Mouse (Mus musculus) liver, embryonic 14.5 days (tissue): ENCODE results near the gene Pcbp2. TPM values are rescaled to one million over a fixed set of nuclear protein-coding genes. Genes with fewer than 3 reads are reported as not detected.
A peak's percentile ranks its signal among the peaks of the same experiment; 100 is the strongest.

Source experiments
- ATAC-seq: fragments of 200-750 bp; cut with Nextera tagmentation; 2 replicates; pipeline ENCODE4 v1.8.0; 2017; ENCODE audit warnings: moderate number of reproducible peaks, mild to moderate bottlenecking, moderate library complexity; ENCODE audit not compliant: insufficient read depth
- DNase-seq, 3 experiments: peaks; one replicate each; pipeline ENCODE4 v3.0.0-alpha.2; 2012 to 2013; ENCODE audit warnings: low read depth in 3 of 3, low spot score in 3 of 3
- H3K27ac ChIP-seq: fragments of 300-500 bp; sonication (generic); 2 replicates; pipeline ENCODE4 v1.5.1; 2014; ENCODE audit warnings: moderate library complexity, mild to moderate bottlenecking, control low read depth, inconsistent platforms
- H3K27me3 ChIP-seq: fragments of 300-500 bp; sonication (generic); 2 replicates; pipeline ENCODE4 v1.6.1; 2014; ENCODE audit warnings: mild to moderate bottlenecking, low read length, moderate library complexity; ENCODE audit not compliant: control insufficient read depth, insufficient read depth
- H3K36me3 ChIP-seq: fragments of 300-500 bp; sonication (generic); replicated peaks from 2 replicates; pipeline ENCODE4 v1.6.1; 2014; ENCODE audit warnings: low read depth; ENCODE audit not compliant: control insufficient read depth, insufficient read depth
- H3K4me1 ChIP-seq, 2 experiments: fragments of 200-500 bp in 1 of 2; fragments of 300-500 bp in 1 of 2; sonication (generic) in 1 of 2; replicated peaks; 2 replicates each; pipeline ENCODE4 v1.6.1; 2012 to 2014; ENCODE audit warnings: antibody characterized with exemption in 1 of 2, inconsistent platforms in 1 of 2, low read length in 1 of 2; ENCODE audit not compliant: control insufficient read depth in 2 of 2, insufficient read depth in 2 of 2
- H3K4me2 ChIP-seq: fragments of 300-500 bp; sonication (generic); 2 replicates; pipeline ENCODE4 v1.6.1; 2014; ENCODE audit warnings: low read depth, mild to moderate bottlenecking, control low read depth, moderate library complexity
- H3K4me3 ChIP-seq, 2 experiments: fragments of 200-500 bp in 1 of 2; fragments of 300-500 bp in 1 of 2; sonication (generic) in 1 of 2; 2 replicates each; pipeline ENCODE4 v1.5.1; 2012 to 2014; ENCODE audit warnings: low read depth in 2 of 2, low read length in 2 of 2, mild to moderate bottlenecking in 2 of 2, control low read depth in 1 of 2, inconsistent platforms in 1 of 2, moderate library complexity in 1 of 2; ENCODE audit not compliant: insufficient read depth in 1 of 2
- H3K9ac ChIP-seq: fragments of 300-500 bp; sonication (generic); replicated peaks from 2 replicates; pipeline ENCODE4 v1.6.1; 2014; ENCODE audit warnings: mild to moderate bottlenecking, control low read depth, moderate library complexity
- H3K9me3 ChIP-seq: fragments of 300-500 bp; sonication (generic); 2 replicates; pipeline ENCODE4 v1.6.1; 2016; ENCODE audit warnings: low read length, mixed read lengths; ENCODE audit not compliant: control insufficient read depth
- CTCF ChIP-seq: IDR thresholded peaks from 2 replicates; pipeline ENCODE4 v1.5.1; 2016; ENCODE audit warnings: antibody characterized with exemption, low read depth, control low read depth
- EP300 ChIP-seq: IDR thresholded peaks from 2 replicates; pipeline ENCODE4 v1.6.1; 2016; ENCODE audit warnings: antibody characterized with exemption, low read depth
- WGBS: fragments of 180-500 bp; shearing (Covaris S2); extraction: QIAGEN DNeasy Blood & Tissue Kit; methylation state at CpG from one replicate; pipeline ENCODE4 v1.1.7; 2014; ENCODE audit not compliant: insufficient replicate concordance; 5-methylcytosine and 5-hydroxymethylcytosine counted together
- polyA plus RNA-seq, 2 experiments: library from polyadenylated mRNA; depleted of rRNA in 1 of 2; stranded (reverse) in 1 of 2; unstranded in 1 of 2; fragments of >200 nt; fragmentation: Nextera tagmentation in 1 of 2; extraction: Ambion mirVana in 1 of 2; gene quantifications; 2 replicates each; pipeline versions ENCODE4 v1.2.1 to v1.2.3; 2012 to 2014

Pcbp2 gene
- polyA plus RNA-seq, 2 experiments: 93.3 to 221 TPM

DNA sequence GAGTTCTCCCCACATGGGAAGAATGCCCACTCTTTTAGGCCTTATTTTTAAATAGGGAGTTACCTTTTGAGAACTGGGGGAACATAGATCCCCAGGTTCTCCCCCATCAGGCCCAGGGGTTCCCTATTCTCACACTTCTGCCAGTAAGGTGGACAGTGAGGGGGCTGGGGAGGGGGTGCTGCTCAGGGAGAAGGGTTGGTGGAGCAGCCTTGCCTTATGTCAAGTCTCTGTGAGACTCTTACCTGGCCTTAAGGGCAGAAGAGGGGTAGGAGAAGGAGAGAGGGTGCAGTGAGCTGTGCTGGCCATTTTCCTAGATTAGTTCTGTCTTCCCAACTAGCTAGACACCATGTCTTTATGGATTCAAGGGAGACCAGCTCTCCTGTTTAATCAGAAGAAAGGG is 42.1 kb downstream of the Pcbp2 start:
- Histone ChIP-seq H3K4me3 (no peak overlapping the region), H3K27me3 (peaks cover 3% of the 10 kb centered on the region), H3K9ac (no peak overlapping the region), H3K4me2 (no peak overlapping the region), H3K27ac (no peak overlapping the region), H3K9me3 (no peaks in the 10 kb centered on the region), H3K4me1 (peaks cover 4 to 11% of the 10 kb centered on the region in 2 experiments), H3K36me3 (no peaks in the 10 kb centered on the region)
- ATAC-seq (no peak), DNase-seq (no peak)
- no peak for TF ChIP-seq CTCF

DNA sequence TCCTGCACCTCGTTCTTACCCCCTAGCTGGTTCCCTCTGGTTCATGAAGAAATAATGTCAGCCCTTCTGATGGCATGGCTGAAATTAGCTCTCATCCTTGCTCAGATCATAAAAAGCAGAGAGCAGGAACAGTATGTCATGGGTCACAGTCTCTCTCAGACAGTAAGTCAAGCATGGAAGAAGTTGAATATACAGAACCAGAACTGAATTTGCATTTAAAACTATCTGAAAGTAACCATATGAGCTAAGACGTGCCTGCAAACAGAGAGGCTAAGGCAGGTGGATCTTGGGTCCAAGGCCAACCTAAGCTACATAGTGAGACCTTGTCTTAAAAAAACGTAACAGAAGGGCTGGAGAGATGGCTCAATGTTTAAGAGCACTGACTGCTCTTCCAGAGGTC is 42.7 kb downstream of the Pcbp2 start:
- WGBS: 52% methylated on average over 3 of the region's 3 CpGs
- H3K4me2 ChIP-seq: no peak overlapping the region
- ATAC-seq (no peak), DNase-seq (no peak)
- no peaks in the 10 kb centered on the region for H3K9me3 ChIP-seq
- TF ChIP-seq EP300: no peak
- no peak for TF ChIP-seq CTCF
- peaks cover 3% of the 10 kb centered on the region for H3K27me3 ChIP-seq
- no peak overlapping the region for H3K27ac ChIP-seq
- peaks cover 4 to 11% of the 10 kb centered on the region in 2 experiments for H3K4me1 ChIP-seq
- H3K4me3 ChIP-seq: no peak overlapping the region
- no peak overlapping the region for H3K9ac ChIP-seq
- H3K36me3 ChIP-seq: no peaks in the 10 kb centered on the region

DNA sequence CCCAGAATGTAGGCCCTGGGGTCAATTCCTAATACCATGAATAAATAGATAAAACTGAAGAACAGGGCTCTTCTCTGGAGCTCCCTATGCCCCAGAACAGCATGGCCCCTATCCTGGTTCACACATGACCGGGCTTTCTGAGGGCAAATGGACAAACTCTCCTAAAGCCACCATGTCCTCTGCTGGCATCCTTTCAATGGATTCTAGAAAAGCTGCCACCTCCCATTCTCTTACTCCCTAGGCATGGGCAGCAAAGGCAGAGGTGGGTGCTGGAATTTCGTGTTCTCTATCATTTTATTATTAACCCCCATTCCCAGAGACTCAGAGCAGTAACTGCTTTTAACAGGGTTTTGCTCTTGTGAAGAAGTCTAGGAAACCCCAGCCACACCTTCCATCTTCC is 44.9 kb downstream of the Pcbp2 start:
- WGBS: 57% methylated on average over 2 of the region's 2 CpGs
- DNase-seq: no peak
- ATAC-seq: no peak
- peaks cover 3% of the 10 kb centered on the region for H3K27me3 ChIP-seq
- no peaks in the 10 kb centered on the region for H3K9me3 ChIP-seq
- TF ChIP-seq EP300 (no peak), CTCF (no peak)
- H3K4me3 ChIP-seq: no peak overlapping the region
- H3K4me1 ChIP-seq: peaks cover 11 to 18% of the 10 kb centered on the region in 2 experiments
- no peaks in the 10 kb centered on the region for H3K36me3 ChIP-seq
- no peak overlapping the region for H3K27ac ChIP-seq
- H3K4me2 ChIP-seq: no peak overlapping the region; the same call in 1 of the 2 replicates
- no peak overlapping the region for H3K9ac ChIP-seq

DNA sequence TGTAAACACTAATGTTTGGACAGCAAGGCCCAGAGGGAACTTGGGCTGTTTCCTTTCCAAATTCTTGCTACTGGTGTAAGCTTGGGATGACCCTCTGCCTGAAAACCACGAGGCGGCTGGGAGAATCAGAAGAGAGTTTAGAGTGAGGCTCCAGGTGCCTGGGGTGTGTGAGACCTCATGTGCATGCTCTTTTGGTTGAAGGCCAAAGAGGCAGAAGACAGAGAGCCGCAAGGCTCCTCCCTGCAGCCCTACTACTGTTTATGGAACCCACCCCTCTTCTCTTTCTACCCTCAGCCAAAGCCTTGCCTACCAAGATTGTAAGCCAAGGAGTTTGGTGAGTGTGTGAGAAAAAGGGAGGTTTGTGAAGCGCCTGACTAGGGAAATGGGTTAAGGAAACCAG is 45.5 kb downstream of the Pcbp2 start:
- H3K27me3 ChIP-seq: peaks cover 3% of the 10 kb centered on the region
- no peak overlapping the region for H3K9ac ChIP-seq
- ATAC-seq (no peak), DNase-seq (no peak)
- H3K4me3 ChIP-seq: no peak overlapping the region
- peak overlapping the region; percentile 100 for H3K4me2 ChIP-seq
- no peak for TF ChIP-seq EP300
- TF ChIP-seq CTCF: no peak
- H3K27ac ChIP-seq: no peak overlapping the region
- H3K9me3 ChIP-seq: no peaks in the 10 kb centered on the region
- no peaks in the 10 kb centered on the region for H3K36me3 ChIP-seq
- peaks cover 11 to 17% of the 10 kb centered on the region in 2 experiments for H3K4me1 ChIP-seq
- WGBS: 74% methylated on average over 4 of the region's 4 CpGs

DNA sequence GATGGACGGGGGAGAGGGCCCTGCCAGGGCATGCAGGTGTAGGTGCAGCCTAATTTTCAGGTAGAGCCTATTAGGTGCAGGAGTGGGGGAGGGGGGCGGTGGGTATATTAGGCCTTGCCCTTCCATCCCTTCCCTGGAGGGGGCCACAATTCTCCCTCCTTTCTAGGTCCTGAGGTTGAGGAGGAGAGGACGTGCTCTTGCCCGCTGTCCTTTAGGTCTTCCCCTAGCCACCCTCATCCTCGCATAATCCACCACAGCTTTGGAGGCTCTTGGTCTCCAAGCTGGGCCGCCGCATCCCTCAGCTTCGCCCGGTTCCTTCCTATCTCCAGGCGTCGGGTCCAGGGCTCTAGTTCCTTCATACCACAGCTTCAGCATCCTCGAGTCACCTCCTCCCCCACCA is 46.0 kb downstream of the Pcbp2 start:
- TF ChIP-seq CTCF: no peak
- TF ChIP-seq EP300: no peak
- no peaks in the 10 kb centered on the region for H3K36me3 ChIP-seq
- WGBS: 9% methylated on average over 12 of the region's 12 CpGs
- H3K27ac ChIP-seq: no peak overlapping the region
- H3K4me3 ChIP-seq: peak overlapping the region; percentile 72 to 79
- DNase-seq (no peak), ATAC-seq (no peak)
- peak overlapping the region; percentile 100 for H3K4me2 ChIP-seq
- no peaks in the 10 kb centered on the region for H3K9me3 ChIP-seq
- H3K4me1 ChIP-seq: peaks cover 11 to 13% of the 10 kb centered on the region in 2 experiments
- peaks cover 3% of the 10 kb centered on the region for H3K27me3 ChIP-seq
- H3K9ac ChIP-seq: peak overlapping the region; percentile 70
